ENCODE assay signal across 25 mouse cellular contexts in genomic region chr2:21864061-21864460, GRCm38 (mm10).
A peak's percentile ranks its signal among the peaks of the same experiment; 100 is the strongest.
DNase-seq lines count a peak whose midpoint lies in the region; ATAC-seq and TF ChIP-seq lines count a peak whose summit lies in the region.
"Had no signal": no experiment of that assay in that cellular context is flagged by ENCODE, and none has a peak within 500 bp of the region (broad histone marks: within the 10 kb centered on the region; RNA-seq: fewer than 3 reads in every experiment).

No protein-coding gene starts in this region.

- no peak for TF ChIP-seq CTCF in olfactory bulb, adult 2 months (IDR thresholded peaks at IDR 0.05; ENCODE audit: insufficient read depth, low read depth, low read length)

- 0 out of 2 replicates have a peak overlapping the region, but pooled peaks have one; percentile 37 for H3K27ac ChIP-seq in olfactory bulb, adult 2 months (ENCODE audit: insufficient read depth, low read depth, low read length)
- H3K27ac ChIP-seq in intestine, embryonic 16.5 days (ENCODE audit: low read length): no peak overlapping the region
- no peak overlapping the region for H3K27ac ChIP-seq in kidney, embryonic 16.5 days (ENCODE audit: low read length)
- H3K27ac ChIP-seq: embryonic facial prominence, embryonic 15.5 days; forebrain, embryonic 10.5 days; forebrain, embryonic 15.5 days; gastrocnemius, adult 2 months; heart, embryonic 13.5 days; hindbrain, embryonic 12.5 days had no signal

- H3K9me3 ChIP-seq in intestine, embryonic 16.5 days (ENCODE audit: control insufficient read depth, low read length): no peaks in the 10 kb centered on the region
- no peaks in the 10 kb centered on the region for H3K9me3 ChIP-seq in kidney, embryonic 16.5 days (ENCODE audit: low read length)
- H3K9me3 ChIP-seq: embryonic facial prominence, embryonic 15.5 days; forebrain, embryonic 10.5 days; forebrain, embryonic 15.5 days; G1E; heart, embryonic 13.5 days; hindbrain, embryonic 12.5 days had no signal

- H3K36me3 ChIP-seq in intestine, embryonic 16.5 days (ENCODE audit: control insufficient read depth, insufficient read depth, low read length): no peaks in the 10 kb centered on the region
- H3K36me3 ChIP-seq in kidney, embryonic 16.5 days (ENCODE audit: insufficient read depth, low read length): no peaks in the 10 kb centered on the region
- H3K36me3 ChIP-seq: embryonic facial prominence, embryonic 15.5 days; forebrain, embryonic 10.5 days; forebrain, embryonic 15.5 days; G1E; heart, embryonic 13.5 days; hindbrain, embryonic 12.5 days had no signal

- no peak overlapping the region for H3K4me3 ChIP-seq in olfactory bulb, adult 2 months (ENCODE audit: insufficient read depth, low read depth, low read length)
- no peak overlapping the region for H3K4me3 ChIP-seq in intestine, embryonic 16.5 days (ENCODE audit: low read length)
- no peak overlapping the region for H3K4me3 ChIP-seq in kidney, embryonic 16.5 days (ENCODE audit: low read length)
- H3K4me3 ChIP-seq: embryonic facial prominence, embryonic 15.5 days; erythroblast, embryonic 14.5 days; forebrain, embryonic 10.5 days; forebrain, embryonic 15.5 days; gastrocnemius, adult 2 months; heart, embryonic 13.5 days; hindbrain, embryonic 12.5 days had no signal

- ATAC-seq in cerebellum, adult (ENCODE audit: insufficient number of reproducible peaks, low FRiP score, low TSS enrichment): peak; percentile 68
- no peak for ATAC-seq in intestine, embryonic 16.5 days
- ATAC-seq in kidney, embryonic 16.5 days (ENCODE audit: low FRiP score, low TSS enrichment): no peak
- ATAC-seq: CD4-positive, CD25-positive, alpha-beta regulatory T cell, adult 4 months; forebrain, embryonic 15.5 days; hindbrain, embryonic 16.5 days; inflammation-experienced regulatory T-cells, adult 6 months had no signal

- H3K27me3 ChIP-seq in intestine, embryonic 16.5 days (replicated peaks; ENCODE audit: control insufficient read depth, insufficient read depth, low read length): no peaks in the 10 kb centered on the region
- H3K27me3 ChIP-seq in kidney, embryonic 16.5 days (ENCODE audit: insufficient read depth, low read length): no peaks in the 10 kb centered on the region
- H3K27me3 ChIP-seq: embryonic facial prominence, embryonic 15.5 days; forebrain, embryonic 15.5 days; heart, embryonic 13.5 days; hindbrain, embryonic 12.5 days had no signal

- H3K4me2 ChIP-seq in intestine, embryonic 16.5 days (ENCODE audit: low read depth, low read length): no peak overlapping the region
- no peak overlapping the region for H3K4me2 ChIP-seq in kidney, embryonic 16.5 days (replicated peaks; ENCODE audit: low read depth, low read length)
- H3K4me2 ChIP-seq: embryonic facial prominence, embryonic 15.5 days; forebrain, embryonic 15.5 days; heart, embryonic 13.5 days; hindbrain, embryonic 12.5 days had no signal

- H3K4me1 ChIP-seq in olfactory bulb, adult 2 months (ENCODE audit: control insufficient read depth, insufficient read depth, low read length): no peaks in the 10 kb centered on the region
- H3K4me1 ChIP-seq in intestine, embryonic 16.5 days (ENCODE audit: control insufficient read depth, insufficient read depth, low read length): no peaks in the 10 kb centered on the region
- H3K4me1 ChIP-seq in kidney, embryonic 16.5 days (ENCODE audit: insufficient read depth, low read length): no peaks in the 10 kb centered on the region
- H3K4me1 ChIP-seq: embryonic facial prominence, embryonic 15.5 days; forebrain, embryonic 10.5 days; forebrain, embryonic 15.5 days; heart, embryonic 13.5 days; hindbrain, embryonic 12.5 days had no signal

- no peak overlapping the region for H3K9ac ChIP-seq in intestine, embryonic 16.5 days (ENCODE audit: low read depth, low read length)
- H3K9ac ChIP-seq in kidney, embryonic 16.5 days (replicated peaks; ENCODE audit: low read length): no peak overlapping the region
- H3K9ac ChIP-seq: embryonic facial prominence, embryonic 15.5 days; forebrain, embryonic 15.5 days; heart, embryonic 13.5 days; hindbrain, embryonic 12.5 days had no signal

- DNase-seq in cerebellum, postnatal 4 days (ENCODE audit: low spot score in 2 of 2): no peak
- peak; percentile 36 for DNase-seq in cerebellum, adult 11-12 months
- peak; percentile 65 for DNase-seq in cerebellum, adult 9-10 months
- no peak for DNase-seq in layer of hippocampus, adult 11-12 months (ENCODE audit: low spot score)
- DNase-seq: adrenal gland, postnatal 10 days; B cell, adult 2 months; embryo, embryonic 11 days; gastrocnemius, adult 2 months; gastrocnemius, postnatal 25 days; heart, postnatal 4 days; kidney, adult 11 months had no signal

- no peak for TF ChIP-seq POLR2A in olfactory bulb, adult 2 months (IDR thresholded peaks at IDR 0.05; ENCODE audit: insufficient read depth, low read depth, low read length)

Comparison
In these comparisons a context has a peak if more than half of its experiments do, and no peak if none do; other contexts are left out.
1. DNase-seq: peak in cerebellum, adult 11-12 months (single experiment) and cerebellum, adult 9-10 months (single experiment); none in cerebellum, postnatal 4 days (0 of 2) and layer of hippocampus, adult 11-12 months (single experiment).